Mouse (Mus musculus) heart, postnatal 0 days (tissue): ENCODE measurements around the gene Unkl. TPM values are rescaled to one million over a fixed set of nuclear protein-coding genes. Genes with fewer than 3 reads are reported as not detected.

Experiments
- ATAC-seq: fragments of 200-750 bp; cut with Nextera tagmentation; 2 replicates; pipeline ENCODE4 v1.8.0; 2017; ENCODE audit warnings: low read depth, moderate number of reproducible peaks, moderate library complexity; ENCODE audit not compliant: insufficient read depth
- DNase-seq: peaks from one replicate; pipeline ENCODE4 v3.0.0-alpha.2; 2016; ENCODE audit warnings: low spot score
- H3K27ac ChIP-seq: fragments of 300-500 bp; sonication (generic); 2 replicates; pipeline ENCODE4 v1.5.1; 2014; ENCODE audit warnings: low read depth, mild to moderate bottlenecking
- H3K27me3 ChIP-seq: fragments of 300-500 bp; sonication (generic); 2 replicates; pipeline ENCODE4 v1.6.1; 2014; ENCODE audit warnings: low read length, mixed read lengths; ENCODE audit not compliant: control insufficient read depth, insufficient read depth
- H3K36me3 ChIP-seq: fragments of 300-500 bp; sonication (generic); replicated peaks from 2 replicates; pipeline ENCODE4 v1.6.1; 2014; ENCODE audit warnings: low read length, mixed read lengths; ENCODE audit not compliant: control insufficient read depth, insufficient read depth
- H3K4me1 ChIP-seq: fragments of 300-500 bp; sonication (generic); 2 replicates; pipeline ENCODE4 v1.6.1; 2014; ENCODE audit warnings: antibody characterized with exemption; ENCODE audit not compliant: control insufficient read depth, insufficient read depth
- H3K4me2 ChIP-seq: fragments of 300-500 bp; sonication (generic); 2 replicates; pipeline ENCODE4 v1.6.1; 2014; ENCODE audit warnings: low read depth, mild to moderate bottlenecking, low read length, moderate library complexity
- H3K4me3 ChIP-seq: fragments of 300-500 bp; sonication (generic); 2 replicates; pipeline ENCODE4 v1.5.1; 2014; ENCODE audit warnings: low read depth, low read length
- H3K9ac ChIP-seq: fragments of 300-500 bp; sonication (generic); replicated peaks from 2 replicates; pipeline ENCODE4 v1.6.1; 2014; ENCODE audit warnings: low read depth, low read length, mixed read lengths
- H3K9me3 ChIP-seq: fragments of 300-500 bp; sonication (generic); replicated peaks from 2 replicates; pipeline ENCODE4 v1.6.1; 2016; ENCODE audit warnings: low read length; ENCODE audit not compliant: control insufficient read depth
- CTCF ChIP-seq: IDR thresholded peaks from 2 replicates; pipeline ENCODE4 v1.5.1; 2016; ENCODE audit warnings: antibody characterized with exemption, control low read depth, low read depth
- EP300 ChIP-seq: IDR thresholded peaks from 2 replicates; pipeline ENCODE4 v1.6.1; 2016; ENCODE audit warnings: antibody characterized with exemption, low read depth
- WGBS: fragments of 180-500 bp; shearing (Covaris S2); extraction: QIAGEN DNeasy Blood & Tissue Kit; methylation state at CpG from one replicate; pipeline ENCODE4 v1.1.7; 2014; 5-methylcytosine and 5-hydroxymethylcytosine counted together
- microRNA-seq: library from miRNA; unstranded; fragments of <30 nt; microRNA quantifications from one replicate; pipeline ENCODE4, GENCODE M21; 2016
- polyA plus RNA-seq: library from polyadenylated mRNA; unstranded; fragments of >200 nt; fragmentation: Nextera tagmentation; extraction: Ambion mirVana; gene quantifications from 2 replicates; pipeline ENCODE4 v1.2.1, GENCODE M21; 2015
- total RNA-seq: library from RNA; depleted of rRNA; stranded (reverse); fragments of >200 nt; gene quantifications from 2 replicates; pipeline ENCODE4 v1.2.3, GENCODE M21; 2014; ENCODE audit warnings: low replicate concordance; rRNA removed

Unkl gene
- total and polyA plus RNA-seq, 2 experiments from 2014 or later = 2.8 to 3.2 TPM

GRCm38 (mm10) chr17:25274571-25275346, 86.6 kb downstream of the Unkl start, which contains the start of gene Ube2i:
Gene Ube2i (minus strand): TSS chr17:25274622.
- TF ChIP-seq EP300 (no peak), CTCF (no peak)
- peak within 1 kb of the TSS; percentile 88 for H3K4me2 ChIP-seq
- no peaks in the 10 kb centered on the region for H3K36me3 ChIP-seq
- no peaks in the 10 kb centered on the region for H3K27me3 ChIP-seq
- H3K27ac ChIP-seq = peak within 1 kb of the TSS; percentile 99
- ATAC-seq = no peak
- peak within 1 kb of the TSS; percentile 98 for H3K9ac ChIP-seq
- 84% methylated on average over 9 of the region's 9 CpGs for WGBS
- no peaks in the 10 kb centered on the region for H3K9me3 ChIP-seq
- peaks cover 22% of the 10 kb centered on the region for H3K4me1 ChIP-seq
- DNase-seq = no peak
- peak within 1 kb of the TSS; percentile 96 for H3K4me3 ChIP-seq

- no peak overlapping the region for H3K27ac ChIP-seq
- DNase-seq (no peak), ATAC-seq (no peak)
- TF ChIP-seq CTCF = no peak
- TF ChIP-seq EP300 = no peak
- peaks cover 16% of the 10 kb centered on the region for H3K4me1 ChIP-seq
- WGBS = 93% methylated on average over 3 of the region's 3 CpGs
- no peaks in the 10 kb centered on the region for H3K9me3 ChIP-seq
- H3K4me2 ChIP-seq = no peak overlapping the region
- H3K9ac ChIP-seq = no peak overlapping the region
- H3K36me3 ChIP-seq = no peaks in the 10 kb centered on the region
- H3K27me3 ChIP-seq = no peaks in the 10 kb centered on the region
- H3K4me3 ChIP-seq = no peak overlapping the region
Measured at GRCm38 (mm10) chr17:25275833-25276232, 87.6 kb downstream of the Unkl start.

GRCm38 (mm10) chr17:25282133-25282532, 93.9 kb downstream of the Unkl start:
- 22% methylated on average over 11 of the region's 11 CpGs for WGBS
- no peak overlapping the region for H3K4me3 ChIP-seq
- H3K4me1 ChIP-seq = no peaks in the 10 kb centered on the region
- 0 out of 2 replicates have a peak, but pooled peaks cover 5% of the 10 kb centered on the region for H3K9me3 ChIP-seq
- no peaks in the 10 kb centered on the region for H3K27me3 ChIP-seq
- H3K9ac ChIP-seq = no peak overlapping the region
- ATAC-seq = peak; percentile 17; the same call in 1 of the 2 replicates
- DNase-seq = no peak
- no peak for TF ChIP-seq EP300
- no peak overlapping the region for H3K27ac ChIP-seq
- no peaks in the 10 kb centered on the region for H3K36me3 ChIP-seq
- H3K4me2 ChIP-seq = no peak overlapping the region

Small RNAs within 50 kb of the gene (microRNA-seq; reads per million reads assigned to microRNA genes)
- gene Mir3547 = not detected

Other genes starting within 250 kb of the Unkl start
- 22.4 and 46.5 TPM in 2 replicates for gene Jpt2, start 227.7 kb upstream of the Unkl start, total RNA-seq
- gene Jpt2, start 227.7 kb upstream of the Unkl start, polyA plus RNA-seq = 21.2 and 24.4 TPM in 2 replicates
- 12.0 and 13.5 TPM in 2 replicates for gene Cramp1l, start 172.6 kb upstream of the Unkl start, total RNA-seq
- gene Cramp1l, start 172.6 kb upstream of the Unkl start, polyA plus RNA-seq = 2.2 and 2.4 TPM in 2 replicates
- gene Ift140, start 172.3 kb upstream of the Unkl start, total RNA-seq = 11.7 and 13.4 TPM in 2 replicates
- 4.0 and 4.6 TPM in 2 replicates for gene Ift140, start 172.3 kb upstream of the Unkl start, polyA plus RNA-seq
- 53.8 and 56.4 TPM in 2 replicates for gene Tmem204, start 104.8 kb upstream of the Unkl start, total RNA-seq
- 27.2 and 27.9 TPM in 2 replicates for gene Tmem204, start 104.8 kb upstream of the Unkl start, polyA plus RNA-seq
- gene Telo2, start 72.4 kb upstream of the Unkl start, total RNA-seq = 27.9 and 31.4 TPM in 2 replicates
- 13.2 and 15.3 TPM in 2 replicates for gene Telo2, start 72.4 kb upstream of the Unkl start, polyA plus RNA-seq
- gene Ptx4, start 67.6 kb upstream of the Unkl start, total RNA-seq = 0.12 TPM in 1 of 2 replicates, not detected in the other
- gene Ptx4, start 67.6 kb upstream of the Unkl start, polyA plus RNA-seq = 0.22 TPM in 2 replicates
- gene Clcn7, start 55.0 kb upstream of the Unkl start, total RNA-seq = 15.4 and 20.3 TPM in 2 replicates
- gene Clcn7, start 55.0 kb upstream of the Unkl start, polyA plus RNA-seq = 12.6 and 12.8 TPM in 2 replicates
- not detected in 2 replicates for gene Ccdc154, start 25.9 kb upstream of the Unkl start, total RNA-seq
- gene Ccdc154, start 25.9 kb upstream of the Unkl start, polyA plus RNA-seq = not detected in 2 replicates
- not detected in 2 replicates for gene Gm38655, start 12.9 kb upstream of the Unkl start, total RNA-seq
- gene Gm38655, start 12.9 kb upstream of the Unkl start, polyA plus RNA-seq = not detected in 2 replicates
- 15.3 and 17.3 TPM in 2 replicates for gene BC003965, start 3.8 kb upstream of the Unkl start, total RNA-seq
- gene BC003965, start 3.8 kb upstream of the Unkl start, polyA plus RNA-seq = 24.6 and 26.5 TPM in 2 replicates
- 20.4 and 24.2 TPM in 2 replicates for gene Gnptg, start 51.7 kb downstream of the Unkl start, total RNA-seq
- 21.0 and 22.7 TPM in 2 replicates for gene Gnptg, start 51.7 kb downstream of the Unkl start, polyA plus RNA-seq
- gene Tsr3, start 51.8 kb downstream of the Unkl start, total RNA-seq = 31.2 and 32.4 TPM in 2 replicates
- gene Tsr3, start 51.8 kb downstream of the Unkl start, polyA plus RNA-seq = 23.4 and 24.3 TPM in 2 replicates
- gene Baiap3, start 68.0 kb downstream of the Unkl start, total RNA-seq = 2.1 TPM in 1 of 2 replicates, not detected in the other
- 0.12 and 0.22 TPM in 2 replicates for gene Baiap3, start 68.0 kb downstream of the Unkl start, polyA plus RNA-seq
- gene Ube2i, start 86.2 kb downstream of the Unkl start, total RNA-seq = 293 and 343 TPM in 2 replicates
- gene Ube2i, start 86.2 kb downstream of the Unkl start, polyA plus RNA-seq = 253 and 259 TPM in 2 replicates
- 1.0 TPM in 1 of 2 replicates, not detected in the other for gene Prss34, start 110.0 kb downstream of the Unkl start, total RNA-seq
- 0.71 and 0.77 TPM in 2 replicates for gene Prss34, start 110.0 kb downstream of the Unkl start, polyA plus RNA-seq
- not detected in 2 replicates for gene Prss28, start 120.2 kb downstream of the Unkl start, total RNA-seq
- not detected in 2 replicates for gene Prss28, start 120.2 kb downstream of the Unkl start, polyA plus RNA-seq
- not detected in 2 replicates for gene Prss29, start 130.3 kb downstream of the Unkl start, total RNA-seq
- not detected in 2 replicates for gene Prss29, start 130.3 kb downstream of the Unkl start, polyA plus RNA-seq
- gene Tpsab1, start 157.2 kb downstream of the Unkl start, total RNA-seq = 0.23 and 5.3 TPM in 2 replicates
- gene Tpsab1, start 157.2 kb downstream of the Unkl start, polyA plus RNA-seq = 0.80 and 1.2 TPM in 2 replicates
- gene Tpsb2, start 177.9 kb downstream of the Unkl start, total RNA-seq = 15.2 and 28.1 TPM in 2 replicates
- gene Tpsb2, start 177.9 kb downstream of the Unkl start, polyA plus RNA-seq = 26.2 and 35.5 TPM in 2 replicates
- gene Tpsg1, start 180.9 kb downstream of the Unkl start, total RNA-seq = not detected in 2 replicates
- gene Tpsg1, start 180.9 kb downstream of the Unkl start, polyA plus RNA-seq = 0.33 and 0.56 TPM in 2 replicates
- 39.2 and 65.9 TPM in 2 replicates for gene Cacna1h, start 245.4 kb downstream of the Unkl start, total RNA-seq
- 3.1 and 3.4 TPM in 2 replicates for gene Cacna1h, start 245.4 kb downstream of the Unkl start, polyA plus RNA-seq